Mouse (Mus musculus) E14TG2a.4 (cell line): ENCODE measurements around the gene Rnf115.
A peak's percentile ranks its signal among the peaks of the same experiment; 100 is the strongest.

Experiments used
- CTCF ChIP-seq: conservative IDR thresholded peaks from 2 replicates; pipeline ENCODE4 v1.5.1; 2014; ENCODE audit warnings: low read length
- POU5F1 ChIP-seq: IDR thresholded peaks from 2 replicates; pipeline ENCODE4 v1.6.1; 2014; ENCODE audit warnings: low read length, borderline replicate concordance

DNA sequence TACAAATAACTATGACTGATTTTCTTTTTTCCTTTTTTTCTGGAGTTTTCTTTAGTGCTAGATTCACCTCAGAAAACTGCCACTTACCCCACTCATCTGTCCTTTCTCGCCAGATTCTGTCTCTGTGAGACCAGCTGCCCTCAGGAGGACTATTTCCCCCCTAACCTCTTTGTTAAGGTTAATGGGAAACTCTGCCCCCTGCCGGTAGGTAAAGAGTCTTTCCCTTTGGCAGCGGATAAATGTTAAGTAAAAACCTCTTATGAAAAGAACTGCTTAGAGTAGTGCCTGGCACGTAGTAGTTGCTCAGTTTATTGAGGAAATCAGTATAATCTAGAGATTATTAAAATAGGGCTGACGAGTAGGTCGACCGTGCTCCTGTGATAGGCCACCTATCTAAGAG, 27.1 kb upstream of the Rnf115 start:
- TF ChIP-seq CTCF = peak; percentile 77
- TF ChIP-seq POU5F1 = no peak
